Mouse (Mus musculus): ENCODE measurements around the gene Pdcd11. TPM values are rescaled to one million over a fixed set of nuclear protein-coding genes. Genes with fewer than 3 reads are reported as not detected.
A peak's percentile ranks its signal among the peaks of the same experiment; 100 is the strongest.
"Not testable (repeated sequence)": the region's sequence is repeated elsewhere in the genome, so short reads cannot be mapped to it uniquely, and the experiment has no call there.

Pdcd11 gene
- polyA plus RNA-seq, 2 experiments, result 3.5 to 8.0 TPM

DNA sequence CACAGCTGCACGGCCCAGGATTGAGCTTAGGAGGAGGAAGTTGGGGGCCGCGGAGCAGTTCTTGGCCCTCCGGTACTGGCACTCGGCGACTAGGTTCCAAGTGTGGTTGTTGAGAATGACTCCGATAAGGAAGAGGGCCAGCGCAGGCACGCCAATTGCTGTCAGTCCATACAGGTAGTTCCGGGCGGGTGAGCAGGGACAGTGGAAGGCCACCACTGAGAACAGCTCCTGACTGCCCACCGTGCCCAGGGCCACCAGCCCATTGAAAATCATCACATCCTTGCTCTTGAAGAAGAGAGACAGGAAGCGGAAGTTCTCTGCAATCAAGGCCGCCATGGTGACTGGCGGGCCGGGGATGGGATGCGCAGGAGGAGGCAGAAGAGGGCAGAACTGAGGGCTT is 45.0 kb downstream of the Pdcd11 start:
- Histone ChIP-seq H3K4me3 (ENCODE audit: insufficient read depth in 1 of 2, low read depth in 2 of 2, low read length in 2 of 2) (no peak overlapping the region), H3K36me3 (replicated peaks; ENCODE audit: control insufficient read depth, insufficient read depth, low read depth) (peaks cover 9% of the 10 kb centered on the region), H3K4me1 (replicated peaks; ENCODE audit: control insufficient read depth in 2 of 2, insufficient read depth in 2 of 2, low read length in 1 of 2) (peaks cover 0 to 6% of the 10 kb centered on the region in 2 experiments; a peak in 3 of 4 replicates), H3K4me2 (ENCODE audit: low read depth) (no peak overlapping the region), H3K27ac (no peak overlapping the region), H3K9ac (replicated peaks) (no peak overlapping the region), H3K27me3 (ENCODE audit: control insufficient read depth, insufficient read depth, low read length) (no peaks in the 10 kb centered on the region; the same call in 1 of the 2 replicates), H3K9me3 (ENCODE audit: control insufficient read depth, low read length) (no peaks in the 10 kb centered on the region)
- DNase-seq (ENCODE audit: low read depth in 3 of 3, low spot score in 3 of 3), result no peak
- ATAC-seq (ENCODE audit: insufficient read depth), result no peak
- TF ChIP-seq CTCF (IDR thresholded peaks at IDR 0.05; ENCODE audit: low read depth) (no peak), EP300 (IDR thresholded peaks at IDR 0.05; ENCODE audit: low read depth) (no peak)
- WGBS (ENCODE audit: insufficient replicate concordance), result 80% methylated on average over 17 of the region's 17 CpGs

DNA sequence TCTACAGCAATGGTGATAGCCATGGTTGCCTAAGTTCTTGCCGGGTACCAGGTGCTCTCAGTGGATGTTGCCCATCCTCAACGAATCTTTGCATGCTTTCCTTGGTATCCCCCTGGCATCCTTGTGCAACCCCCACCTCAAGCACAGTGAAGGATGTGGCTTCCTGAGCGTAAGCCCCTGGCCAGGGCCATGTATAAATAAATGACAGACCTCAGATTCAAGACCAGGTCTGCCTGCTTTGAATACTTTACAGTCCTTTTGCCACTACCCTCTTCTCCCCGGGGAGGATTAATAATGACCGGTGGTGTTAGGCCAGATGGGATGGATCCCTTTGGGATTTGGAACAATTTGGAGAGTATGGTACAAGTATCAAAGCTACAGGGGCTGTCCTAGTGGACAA is 45.6 kb downstream of the Pdcd11 start:
- WGBS (ENCODE audit: insufficient replicate concordance), result 67% methylated on average over 5 of the region's 5 CpGs
- Histone ChIP-seq H3K27me3 (ENCODE audit: control insufficient read depth, insufficient read depth, low read length) (no peaks in the 10 kb centered on the region; the same call in 1 of the 2 replicates), H3K27ac (no peak overlapping the region), H3K4me2 (ENCODE audit: low read depth) (no peak overlapping the region), H3K36me3 (replicated peaks; ENCODE audit: control insufficient read depth, insufficient read depth, low read depth) (peaks cover 3% of the 10 kb centered on the region; the same call in 1 of the 2 replicates), H3K4me1 (replicated peaks; ENCODE audit: control insufficient read depth in 2 of 2, insufficient read depth in 2 of 2, low read length in 1 of 2) (peaks cover 0 to 6% of the 10 kb centered on the region in 2 experiments; a peak in 3 of 4 replicates), H3K9ac (replicated peaks) (no peak overlapping the region), H3K4me3 (ENCODE audit: insufficient read depth in 1 of 2, low read depth in 2 of 2, low read length in 2 of 2) (no peak overlapping the region), H3K9me3 (ENCODE audit: control insufficient read depth, low read length) (no peaks in the 10 kb centered on the region)
- TF ChIP-seq EP300 (IDR thresholded peaks at IDR 0.05; ENCODE audit: low read depth), result no peak
- ATAC-seq (ENCODE audit: insufficient read depth) (no peak), DNase-seq (ENCODE audit: low read depth in 3 of 3, low spot score in 3 of 3) (no peak)

DNA sequence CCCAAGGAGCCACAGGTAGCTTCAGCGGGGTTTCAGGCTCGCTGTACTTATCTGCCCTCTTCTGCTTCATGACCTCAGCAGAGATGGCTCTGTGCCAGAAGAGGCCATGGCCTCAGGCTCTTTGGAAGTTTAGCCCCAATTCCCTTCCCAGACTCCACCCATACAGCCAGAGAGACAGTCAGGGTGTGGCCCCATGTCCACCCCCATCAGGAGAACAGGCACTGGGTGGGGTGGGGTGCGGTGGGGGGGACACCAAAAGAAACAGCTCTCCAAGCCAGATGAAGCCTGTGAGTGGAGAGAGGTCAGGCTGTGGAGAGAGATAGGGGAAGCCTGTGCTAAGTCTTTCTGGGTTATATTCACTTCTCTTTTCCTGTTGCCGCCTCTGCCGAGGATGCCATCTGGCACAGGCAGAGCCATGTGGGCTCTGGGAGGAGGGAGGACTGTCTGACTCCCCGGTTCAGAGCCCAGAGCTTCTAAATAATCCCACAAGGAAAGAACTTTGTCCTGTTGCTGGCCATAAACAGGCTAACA is 46.5 kb downstream of the Pdcd11 start:
- no peaks in the 10 kb centered on the region for H3K36me3 ChIP-seq (replicated peaks; ENCODE audit: control insufficient read depth, insufficient read depth, low read depth)
- H3K27me3 ChIP-seq (ENCODE audit: control insufficient read depth, insufficient read depth, low read length), result no peaks in the 10 kb centered on the region; the same call in 1 of the 2 replicates
- no peaks in the 10 kb centered on the region for H3K9me3 ChIP-seq (ENCODE audit: control insufficient read depth, low read length)
- H3K9ac ChIP-seq (replicated peaks), result no peak overlapping the region; the same call in 1 of the 2 replicates
- H3K4me3 ChIP-seq (ENCODE audit: insufficient read depth in 1 of 2, low read depth in 2 of 2, low read length in 2 of 2), result peak overlapping the region; percentile 27 to 40
- peak overlapping the region; percentile 30 for H3K4me2 ChIP-seq (ENCODE audit: low read depth)
- peaks cover 0 to 6% of the 10 kb centered on the region in 2 experiments; a peak in 3 of 4 replicates for H3K4me1 ChIP-seq (replicated peaks; ENCODE audit: control insufficient read depth in 2 of 2, insufficient read depth in 2 of 2, low read length in 1 of 2)
- no peak overlapping the region for H3K27ac ChIP-seq
- DNase-seq (ENCODE audit: low read depth in 3 of 3, low spot score in 3 of 3) (peak in 2 of 3 experiments; percentile 31 to 33), ATAC-seq (ENCODE audit: insufficient read depth) (peak; percentile 62)
- no peak for TF ChIP-seq EP300 (IDR thresholded peaks at IDR 0.05; ENCODE audit: low read depth)
- TF ChIP-seq CTCF (IDR thresholded peaks at IDR 0.05; ENCODE audit: low read depth), result no peak
- 4% methylated on average over 6 of the region's 6 CpGs for WGBS (ENCODE audit: insufficient replicate concordance)

- no peaks in the 10 kb centered on the region for H3K9me3 ChIP-seq (ENCODE audit: control insufficient read depth, low read length)
- peak within 1 kb of the TSS; percentile 30 for H3K4me2 ChIP-seq (ENCODE audit: low read depth)
- ATAC-seq (ENCODE audit: insufficient read depth) (no peak), DNase-seq (ENCODE audit: low read depth in 3 of 3, low spot score in 3 of 3) (no peak)
- peak within 1 kb of the TSS; percentile 39; the same call in 1 of the 2 replicates for H3K9ac ChIP-seq (replicated peaks)
- TF ChIP-seq EP300 (IDR thresholded peaks at IDR 0.05; ENCODE audit: low read depth) (no peak), CTCF (IDR thresholded peaks at IDR 0.05; ENCODE audit: low read depth) (no peak)
- H3K4me1 ChIP-seq (replicated peaks; ENCODE audit: control insufficient read depth in 2 of 2, insufficient read depth in 2 of 2, low read length in 1 of 2), result peaks cover 0 to 6% of the 10 kb centered on the region in 2 experiments; a peak in 3 of 4 replicates
- WGBS (ENCODE audit: insufficient replicate concordance), result 5% methylated on average over 28 of the region's 28 CpGs
- no peak within 1 kb of the TSS for H3K27ac ChIP-seq
- H3K36me3 ChIP-seq (replicated peaks; ENCODE audit: control insufficient read depth, insufficient read depth, low read depth), result no peaks in the 10 kb centered on the region
- no peaks in the 10 kb centered on the region; the same call in 1 of the 2 replicates for H3K27me3 ChIP-seq (ENCODE audit: control insufficient read depth, insufficient read depth, low read length)
- H3K4me3 ChIP-seq (ENCODE audit: insufficient read depth in 1 of 2, low read depth in 2 of 2, low read length in 2 of 2), result peak within 1 kb of the TSS; percentile 27 to 56
Measured at GRCm38 (mm10) chr19:47137771-47138421, 47.3 kb downstream of the Pdcd11 start, which contains the start of gene Calhm2. Gene Calhm2, minus strand, starts transcription at chr19:47138294.

DNA sequence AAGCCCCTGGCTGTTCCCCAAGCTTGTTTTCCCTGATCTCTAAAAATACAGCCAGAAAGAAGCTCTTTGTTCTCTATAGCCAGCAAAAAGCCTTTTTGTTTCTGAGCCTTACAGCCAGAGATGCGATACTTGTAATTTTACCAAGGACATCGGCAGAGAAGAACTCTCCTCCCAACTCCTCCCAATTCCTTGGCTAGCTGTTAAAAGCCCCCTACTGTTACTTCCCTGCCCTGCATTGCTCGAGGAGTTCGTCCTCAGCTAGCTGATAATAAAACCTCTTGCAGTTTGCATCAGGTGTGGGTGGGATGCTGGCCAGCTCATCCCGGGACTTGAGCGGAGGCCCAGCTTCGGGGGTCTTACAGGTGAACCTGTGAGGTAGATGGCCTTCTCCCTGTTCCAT is 49.0 kb downstream of the Pdcd11 start:
- not testable (repeated sequence) for H3K4me1 ChIP-seq (replicated peaks; ENCODE audit: control insufficient read depth in 2 of 2, insufficient read depth in 2 of 2, low read length in 1 of 2); H3K36me3 ChIP-seq (replicated peaks; ENCODE audit: control insufficient read depth, insufficient read depth, low read depth); H3K27ac ChIP-seq; ATAC-seq (ENCODE audit: insufficient read depth); H3K9ac ChIP-seq (replicated peaks); H3K4me3 ChIP-seq (ENCODE audit: insufficient read depth in 1 of 2, low read depth in 2 of 2, low read length in 2 of 2); H3K27me3 ChIP-seq (ENCODE audit: control insufficient read depth, insufficient read depth, low read length); H3K4me2 ChIP-seq (ENCODE audit: low read depth); H3K9me3 ChIP-seq (ENCODE audit: control insufficient read depth, low read length); DNase-seq (ENCODE audit: low read depth in 3 of 3, low spot score in 3 of 3)
- WGBS (ENCODE audit: insufficient replicate concordance), result 41% methylated on average over 7 of the region's 7 CpGs
